In genomic region chr15:27487059-27487458, GRCm38 (mm10) we compare ENCODE assay signal across 14 mouse cellular contexts. TPM values are rescaled to one million over a fixed set of nuclear protein-coding genes. Genes with fewer than 3 reads are reported as not detected.
A peak's percentile ranks its signal among the peaks of the same experiment; 100 is the strongest.
DNase-seq lines count a peak whose midpoint lies in the region; ATAC-seq and TF ChIP-seq lines count a peak whose summit lies in the region.
"Had no signal": no experiment of that assay in that cellular context is flagged by ENCODE, and none has a peak within 500 bp of the region (broad histone marks: within the 10 kb centered on the region; RNA-seq: fewer than 3 reads in every experiment).

No protein-coding gene starts in this region.

- no peaks in the 10 kb centered on the region for H3K27me3 ChIP-seq in forebrain, embryonic 14.5 days (replicated peaks; ENCODE audit: control insufficient read depth, insufficient read depth, low read length)
- H3K27me3 ChIP-seq in forebrain, embryonic 12.5 days: no peaks in the 10 kb centered on the region
- no peaks in the 10 kb centered on the region for H3K27me3 ChIP-seq in hindbrain, embryonic 10.5 days (ENCODE audit: insufficient read depth, poor library complexity, severe bottlenecking)
- no peaks in the 10 kb centered on the region for H3K27me3 ChIP-seq in hindbrain, embryonic 11.5 days (ENCODE audit: control insufficient read depth, insufficient read depth, low read length)
- H3K27me3 ChIP-seq in neural tube, embryonic 13.5 days: no peaks in the 10 kb centered on the region
- no peaks in the 10 kb centered on the region for H3K27me3 ChIP-seq in hindbrain, postnatal 0 days (ENCODE audit: insufficient read depth, low read length)
- H3K27me3 ChIP-seq: limb, embryonic 13.5 days had no signal

- no peak overlapping the region for H3K4me3 ChIP-seq in forebrain, embryonic 14.5 days (ENCODE audit: low read depth, low read length)
- H3K4me3 ChIP-seq in forebrain, embryonic 12.5 days (replicated peaks): no peak overlapping the region
- H3K4me3 ChIP-seq in hindbrain, embryonic 10.5 days: no peak overlapping the region
- no peak overlapping the region for H3K4me3 ChIP-seq in hindbrain, embryonic 11.5 days (ENCODE audit: low read depth, low read length)
- H3K4me3 ChIP-seq in neural tube, embryonic 13.5 days: no peak overlapping the region
- no peak overlapping the region for H3K4me3 ChIP-seq in hindbrain, postnatal 0 days (ENCODE audit: low read length)
- H3K4me3 ChIP-seq: limb, embryonic 13.5 days had no signal

- no peak for DNase-seq in forebrain, embryonic 14.5 days (ENCODE audit: low spot score)
- DNase-seq in hindbrain, embryonic 10.5 days (ENCODE audit: low spot score): no peak
- no peak for DNase-seq in hindbrain, embryonic 11.5 days (ENCODE audit: low spot score)
- DNase-seq in neural tube, embryonic 10.5 days (ENCODE audit: extremely low spot score, low spot score): no peak
- no peak for DNase-seq in hindbrain, postnatal 0 days (ENCODE audit: low spot score)
- DNase-seq in gastrocnemius, postnatal 10 days: no peak
- DNase-seq: B cell, adult 2 months; cerebellum, postnatal 10 days; kidney, adult 8-10 months; layer of hippocampus, adult 9-11 months; right cerebral cortex, adult 18-20 months had no signal

- TF ChIP-seq CTCF in hindbrain, postnatal 0 days (IDR thresholded peaks at IDR 0.05; ENCODE audit: low read depth): no peak

- H3K36me3 ChIP-seq in forebrain, embryonic 14.5 days (ENCODE audit: control insufficient read depth, insufficient read depth, low read length): no peaks in the 10 kb centered on the region
- no peaks in the 10 kb centered on the region for H3K36me3 ChIP-seq in forebrain, embryonic 12.5 days (replicated peaks)
- H3K36me3 ChIP-seq in hindbrain, embryonic 10.5 days: no peaks in the 10 kb centered on the region
- no peaks in the 10 kb centered on the region for H3K36me3 ChIP-seq in hindbrain, embryonic 11.5 days (ENCODE audit: control insufficient read depth, insufficient read depth, low read length)
- no peaks in the 10 kb centered on the region for H3K36me3 ChIP-seq in neural tube, embryonic 13.5 days
- H3K36me3 ChIP-seq in hindbrain, postnatal 0 days (ENCODE audit: insufficient read depth, low read length): no peaks in the 10 kb centered on the region
- H3K36me3 ChIP-seq: limb, embryonic 13.5 days had no signal

- WGBS in forebrain, embryonic 14.5 days: 50% methylated on average over 8 of the region's 8 CpGs
- WGBS in forebrain, embryonic 12.5 days: 50% methylated on average over 8 of the region's 8 CpGs
- 72% methylated on average over 8 of the region's 8 CpGs for WGBS in hindbrain, embryonic 10.5 days
- WGBS in hindbrain, embryonic 11.5 days: 70% methylated on average over 8 of the region's 8 CpGs
- WGBS in neural tube, embryonic 13.5 days: 66% methylated on average over 8 of the region's 8 CpGs
- WGBS in hindbrain, postnatal 0 days: 64% methylated on average over 8 of the region's 8 CpGs

- H3K4me1 ChIP-seq in forebrain, embryonic 14.5 days (ENCODE audit: control insufficient read depth, insufficient read depth, low read length): peaks cover 26% of the 10 kb centered on the region
- H3K4me1 ChIP-seq in forebrain, embryonic 12.5 days: peaks cover 39% of the 10 kb centered on the region
- H3K4me1 ChIP-seq in hindbrain, embryonic 10.5 days (replicated peaks): peaks cover 48% of the 10 kb centered on the region
- peaks cover 12% of the 10 kb centered on the region for H3K4me1 ChIP-seq in hindbrain, embryonic 11.5 days (replicated peaks; ENCODE audit: control insufficient read depth, insufficient read depth, low read length)
- H3K4me1 ChIP-seq in neural tube, embryonic 13.5 days (replicated peaks): peaks cover 50% of the 10 kb centered on the region
- H3K4me1 ChIP-seq in hindbrain, postnatal 0 days (ENCODE audit: insufficient read depth, low read length): peaks cover 36% of the 10 kb centered on the region

- no peak overlapping the region for H3K4me2 ChIP-seq in forebrain, embryonic 14.5 days (ENCODE audit: low read length)
- no peak overlapping the region for H3K4me2 ChIP-seq in forebrain, embryonic 12.5 days
- H3K4me2 ChIP-seq in hindbrain, embryonic 11.5 days (replicated peaks; ENCODE audit: low read depth, low read length): no peak overlapping the region
- H3K4me2 ChIP-seq in neural tube, embryonic 13.5 days: no peak overlapping the region
- no peak overlapping the region for H3K4me2 ChIP-seq in hindbrain, postnatal 0 days (ENCODE audit: low read depth, low read length)

- H3K9ac ChIP-seq in forebrain, embryonic 14.5 days (ENCODE audit: low read length): 0 out of 2 replicates have a peak overlapping the region, but pooled peaks have one; percentile 17
- H3K9ac ChIP-seq in forebrain, embryonic 12.5 days: no peak overlapping the region
- H3K9ac ChIP-seq in hindbrain, embryonic 11.5 days (ENCODE audit: low read depth, low read length): no peak overlapping the region
- peak overlapping the region; percentile 13; the same call in 1 of the 2 replicates for H3K9ac ChIP-seq in neural tube, embryonic 13.5 days
- H3K9ac ChIP-seq in hindbrain, postnatal 0 days (replicated peaks; ENCODE audit: low read length): no peak overlapping the region
- H3K9ac ChIP-seq: limb, embryonic 13.5 days had no signal

- no peaks in the 10 kb centered on the region for H3K9me3 ChIP-seq in forebrain, embryonic 14.5 days (replicated peaks; ENCODE audit: control insufficient read depth, low read length)
- H3K9me3 ChIP-seq in forebrain, embryonic 12.5 days: no peaks in the 10 kb centered on the region
- H3K9me3 ChIP-seq in hindbrain, embryonic 10.5 days: no peaks in the 10 kb centered on the region
- no peaks in the 10 kb centered on the region for H3K9me3 ChIP-seq in hindbrain, embryonic 11.5 days (ENCODE audit: control insufficient read depth, low read length)
- H3K9me3 ChIP-seq in neural tube, embryonic 13.5 days: no peaks in the 10 kb centered on the region
- H3K9me3 ChIP-seq in hindbrain, postnatal 0 days (ENCODE audit: low read length): no peaks in the 10 kb centered on the region
- H3K9me3 ChIP-seq: limb, embryonic 13.5 days had no signal

- no peak for ATAC-seq in forebrain, embryonic 14.5 days
- no peak for ATAC-seq in forebrain, embryonic 12.5 days (ENCODE audit: low FRiP score)
- ATAC-seq in hindbrain, embryonic 11.5 days (ENCODE audit: low FRiP score): no peak
- no peak for ATAC-seq in neural tube, embryonic 13.5 days (ENCODE audit: low read depth)
- ATAC-seq in hindbrain, postnatal 0 days: no peak

- H3K27ac ChIP-seq in forebrain, embryonic 14.5 days (ENCODE audit: low read depth, low read length): no peak overlapping the region
- H3K27ac ChIP-seq in forebrain, embryonic 12.5 days: no peak overlapping the region
- H3K27ac ChIP-seq in hindbrain, embryonic 10.5 days: peak overlapping the region; percentile 73; the same call in 1 of the 2 replicates
- no peak overlapping the region for H3K27ac ChIP-seq in hindbrain, embryonic 11.5 days (ENCODE audit: low read depth, low read length)
- peak overlapping the region; percentile 65; the same call in 1 of the 2 replicates for H3K27ac ChIP-seq in neural tube, embryonic 13.5 days (replicated peaks)
- 0 out of 2 replicates have a peak overlapping the region, but pooled peaks have one; percentile 63 for H3K27ac ChIP-seq in hindbrain, postnatal 0 days
- H3K27ac ChIP-seq: limb, embryonic 13.5 days had no signal

RNA-seq across cellular contexts. Expression of gene Ank, which starts 20.6 kb away (rescaled TPM):
- 13.7 and 13.9 TPM in 2 replicates for polyA plus RNA-seq in forebrain, embryonic 14.5 days (2014; fragmentation: Nextera tagmentation; extraction: Ambion mirVana)
- 9.0 and 10.3 TPM in 2 replicates for polyA plus RNA-seq in forebrain, embryonic 12.5 days (2016; fragmentation: Nextera tagmentation; extraction: Ambion mirVana)
- polyA plus RNA-seq in hindbrain, embryonic 10.5 days (2016; fragmentation: Nextera tagmentation; extraction: Ambion mirVana): 8.4 and 11.0 TPM in 2 replicates
- 12.1 and 13.9 TPM in 2 replicates for polyA plus RNA-seq in hindbrain, embryonic 11.5 days (2014; fragmentation: Nextera tagmentation; extraction: Ambion mirVana)
- 14.4 and 15.3 TPM in 2 replicates for polyA plus RNA-seq in neural tube, embryonic 13.5 days (2015; fragmentation: Nextera tagmentation; extraction: Ambion mirVana)
- 28.8 and 31.1 TPM in 2 replicates for total RNA-seq in hindbrain, postnatal 0 days (2014; rRNA removed)
- 18.1 and 19.6 TPM in 2 replicates for polyA plus RNA-seq in hindbrain, postnatal 0 days (2015; fragmentation: Nextera tagmentation; extraction: Ambion mirVana)
- total RNA-seq in gastrocnemius, postnatal 10 days (2021): 10 to 100 TPM; 35.1 to 35.5 TPM

Comparison
In these comparisons a context has a peak if more than half of its experiments do, and no peak if none do; other contexts are left out.
1. H3K27ac ChIP-seq: peak in hindbrain, embryonic 10.5 days (single experiment), neural tube, embryonic 13.5 days (single experiment) and hindbrain, postnatal 0 days (single experiment); none in forebrain, embryonic 14.5 days (single experiment), forebrain, embryonic 12.5 days (single experiment) and hindbrain, embryonic 11.5 days (single experiment).
2. H3K9ac ChIP-seq: peak in forebrain, embryonic 14.5 days (single experiment) and neural tube, embryonic 13.5 days (single experiment); none in forebrain, embryonic 12.5 days (single experiment), hindbrain, embryonic 11.5 days (single experiment) and hindbrain, postnatal 0 days (single experiment).